Mouse (Mus musculus) B cell, adult (primary cell): ENCODE measurements around the gene D430019H16Rik. TPM values are rescaled to one million over a fixed set of nuclear protein-coding genes. Genes with fewer than 3 reads are reported as not detected.

Experiments
- total RNA-seq: library from RNA; stranded (reverse); gene quantifications from 4 replicates; pipeline ENCODE4 v1.2.4, GENCODE M21; 2023; ENCODE audit not compliant: inconsistent age

The D430019H16Rik gene
- not detected in 4 replicates for total RNA-seq

DNA sequence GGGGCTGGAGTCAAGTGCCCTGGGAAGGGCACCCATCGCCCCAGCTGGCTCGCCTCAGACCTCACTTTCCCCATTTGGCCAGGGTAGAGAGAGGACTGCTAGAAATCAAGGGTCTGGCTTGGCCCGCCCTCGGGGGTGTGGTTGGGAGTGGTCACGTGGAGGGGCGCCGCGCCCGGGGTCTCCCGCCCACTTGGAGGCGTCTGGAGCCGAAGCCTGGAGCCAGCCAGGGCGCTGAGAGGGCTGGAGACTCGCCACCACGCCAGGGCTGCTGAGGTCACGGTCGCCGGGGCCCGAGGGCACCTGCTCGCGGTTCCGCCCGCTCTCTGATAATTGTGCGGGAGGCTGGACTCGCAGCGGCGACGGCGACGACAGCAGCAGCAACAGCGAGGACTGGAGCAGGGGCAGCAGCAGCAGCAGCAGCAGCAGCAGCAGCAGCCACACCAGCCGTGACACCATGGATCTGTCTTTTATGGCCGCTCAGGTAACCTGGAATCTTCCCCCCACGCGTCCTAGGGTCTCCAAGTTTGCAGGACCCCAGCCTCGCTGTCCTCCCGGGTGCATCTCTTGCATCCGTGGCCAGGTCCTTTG, at the start of gene D430019H16Rik:
D430019H16Rik (plus strand) TSS at position 187 of the 588 bp plus-strand sequence.

Other genes with a start within 250 kb of the D430019H16Rik start
- gene Tcl1, start 231.1 kb upstream of the D430019H16Rik start, total RNA-seq: not detected in 4 replicates
- gene Tunar, start 120.0 kb upstream of the D430019H16Rik start, total RNA-seq: not detected in 4 replicates
- gene Bdkrb2, start 109.4 kb downstream of the D430019H16Rik start, total RNA-seq: not detected in 4 replicates
- 0.54 TPM in 1 of 4 replicates, not detected in the others for gene Bdkrb1, start 149.2 kb downstream of the D430019H16Rik start, total RNA-seq
- gene Gskip, start 231.0 kb downstream of the D430019H16Rik start, total RNA-seq: 10.3 to 16.0 TPM (median 11.3 TPM) in 4 replicates
- 37.6 to 41.8 TPM (median 39.6 TPM) in 4 replicates for gene Atg2b, start 231.4 kb downstream of the D430019H16Rik start, total RNA-seq